Mouse (Mus musculus): ENCODE measurements at regions not wholly inside any gene's neighbourhood (a gene's known extent, or its start where the extent isn't known, plus 50 kb on each side); places are given as distances from the start of the nearest gene placed in this dataset.

DNA sequence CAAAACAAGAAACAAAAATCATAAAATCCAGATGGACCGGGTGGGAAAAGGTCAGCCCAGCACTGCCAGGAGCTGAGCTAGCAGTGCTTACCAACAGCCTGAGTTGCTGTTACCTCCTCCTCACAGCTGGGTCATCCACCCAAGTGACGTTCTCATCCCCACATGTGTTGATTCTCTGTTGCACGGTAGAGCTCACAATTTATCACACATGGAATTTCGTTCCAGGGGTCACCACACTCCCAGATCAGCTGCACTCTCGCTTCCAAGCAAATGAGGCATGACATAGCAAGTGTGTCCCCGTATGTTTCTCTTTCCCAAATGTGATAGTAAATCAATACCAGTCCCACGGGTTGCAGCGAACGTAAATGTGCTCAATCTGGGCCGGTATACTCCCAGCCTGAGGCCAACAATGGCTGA is 445.1 kb upstream of the Mctp2 start:
- Histone ChIP-seq H3K9ac (ENCODE audit: low read depth, low read length) (no peak overlapping the region), H3K4me1 (ENCODE audit: control insufficient read depth, insufficient read depth, low read length) (no peaks in the 10 kb centered on the region), H3K36me3 (ENCODE audit: control insufficient read depth, insufficient read depth, low read length) (no peaks in the 10 kb centered on the region), H3K27ac (ENCODE audit: low read depth, low read length) (no peak overlapping the region), H3K27me3 (ENCODE audit: control insufficient read depth, insufficient read depth, low read length) (no peaks in the 10 kb centered on the region), H3K4me2 (no peak overlapping the region), H3K9me3 (replicated peaks; ENCODE audit: control insufficient read depth, low read length) (no peaks in the 10 kb centered on the region), H3K4me3 (ENCODE audit: low read depth, low read length) (no peak overlapping the region)
- 71% methylated on average over 10 of the region's 10 CpGs for WGBS (ENCODE audit: insufficient replicate concordance)
- no peak for ATAC-seq (replicated peaks; ENCODE audit: insufficient number of reproducible peaks, low FRiP score, low TSS enrichment)

DNA sequence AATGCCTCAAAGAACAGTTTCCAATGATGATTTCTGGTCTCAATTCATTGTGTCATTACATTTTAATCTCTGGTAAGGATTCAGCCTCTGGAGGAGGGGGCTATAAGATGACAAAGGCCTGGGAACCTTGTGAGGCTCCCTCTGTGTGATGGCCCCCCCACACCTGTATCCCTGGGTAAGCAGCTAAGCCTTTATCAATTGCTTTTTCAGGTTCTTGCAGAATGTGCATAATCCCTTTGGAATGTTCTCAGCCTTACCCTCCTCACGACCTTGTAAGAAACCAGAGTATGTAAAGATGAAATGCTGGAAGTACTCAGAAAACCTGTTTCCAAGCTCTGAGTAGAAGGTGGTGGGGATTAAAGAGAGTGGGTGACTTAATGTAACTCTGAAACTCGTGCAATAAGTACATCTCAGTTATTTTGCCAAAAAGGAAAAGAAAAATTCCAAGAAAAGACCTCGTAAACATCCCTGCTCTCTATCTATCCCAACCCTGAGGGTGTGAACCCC is 446.7 kb upstream of the Mctp2 start:
- WGBS (ENCODE audit: insufficient replicate concordance): 38% methylated on average over 3 of the region's 3 CpGs
- no peak overlapping the region for H3K9ac ChIP-seq (ENCODE audit: low read depth, low read length)
- no peak for ATAC-seq (replicated peaks; ENCODE audit: insufficient number of reproducible peaks, low FRiP score, low TSS enrichment)

DNA sequence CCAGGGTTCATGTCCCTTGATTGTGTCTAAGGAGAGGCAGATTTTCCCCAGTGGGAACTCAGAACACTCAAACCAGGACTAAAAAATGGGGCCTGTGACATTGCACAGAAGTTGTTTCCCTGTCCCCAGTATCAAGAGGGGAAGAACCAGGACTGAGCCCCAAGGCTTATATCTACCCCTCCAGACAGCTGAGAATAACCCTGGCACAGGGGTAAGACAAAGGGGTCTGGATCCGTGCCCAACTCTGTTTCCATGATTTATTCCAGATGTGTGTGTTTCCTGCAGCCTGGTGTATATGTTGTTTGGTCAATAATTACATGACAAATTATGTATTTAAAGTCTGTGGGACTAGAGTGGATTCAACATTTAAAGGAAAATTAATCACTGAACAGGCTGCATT is 456.3 kb upstream of the Mctp2 start:
- 47% methylated on average over 1 of the region's 1 CpGs for WGBS (ENCODE audit: insufficient replicate concordance)
- no peaks in the 10 kb centered on the region for H3K36me3 ChIP-seq (ENCODE audit: control insufficient read depth, insufficient read depth, low read length)
- no peaks in the 10 kb centered on the region for H3K9me3 ChIP-seq (replicated peaks; ENCODE audit: control insufficient read depth, low read length)
- no peak overlapping the region for H3K4me2 ChIP-seq
- no peak overlapping the region for H3K9ac ChIP-seq (ENCODE audit: low read depth, low read length)
- ATAC-seq (replicated peaks; ENCODE audit: insufficient number of reproducible peaks, low FRiP score, low TSS enrichment): no peak; the same call in 1 of the 2 replicates
- no peaks in the 10 kb centered on the region for H3K27me3 ChIP-seq (ENCODE audit: control insufficient read depth, insufficient read depth, low read length)
- no peaks in the 10 kb centered on the region for H3K4me1 ChIP-seq (ENCODE audit: control insufficient read depth, insufficient read depth, low read length)
- H3K27ac ChIP-seq (ENCODE audit: low read depth, low read length): no peak overlapping the region
- no peak overlapping the region for H3K4me3 ChIP-seq (ENCODE audit: low read depth, low read length)

More for the DNA sequence above, 446.7 kb upstream of the Mctp2 start:
- no peak overlapping the region for H3K27ac ChIP-seq (ENCODE audit: low read depth, low read length)
- no peaks in the 10 kb centered on the region for H3K27me3 ChIP-seq (ENCODE audit: control insufficient read depth, insufficient read depth, low read length)
- H3K9me3 ChIP-seq (replicated peaks; ENCODE audit: control insufficient read depth, low read length): no peaks in the 10 kb centered on the region
- no peaks in the 10 kb centered on the region for H3K4me1 ChIP-seq (ENCODE audit: control insufficient read depth, insufficient read depth, low read length)
- H3K4me2 ChIP-seq: no peak overlapping the region
- no peak overlapping the region for H3K4me3 ChIP-seq (ENCODE audit: low read depth, low read length)
- H3K36me3 ChIP-seq (ENCODE audit: control insufficient read depth, insufficient read depth, low read length): no peaks in the 10 kb centered on the region

DNA sequence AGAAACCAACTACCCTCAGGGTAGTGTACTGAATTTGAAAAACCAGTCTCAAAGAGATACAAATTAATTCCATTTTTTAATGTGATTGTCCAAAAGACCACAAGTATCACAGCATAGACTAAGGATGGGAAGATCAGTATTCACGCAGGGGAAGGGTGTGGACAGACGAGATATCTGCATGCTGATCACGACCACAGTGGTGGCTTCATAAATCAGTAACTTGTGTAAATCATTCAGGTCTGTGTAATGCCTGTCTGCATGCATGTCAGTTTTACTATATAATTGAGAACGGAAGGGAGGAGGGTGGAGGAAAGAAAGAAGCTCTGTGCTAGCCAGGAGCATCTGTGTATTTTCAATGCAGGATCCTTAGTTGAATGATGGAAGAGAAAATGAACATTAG is 462.3 kb upstream of the Mctp2 start:
- no peaks in the 10 kb centered on the region for H3K9me3 ChIP-seq (replicated peaks; ENCODE audit: control insufficient read depth, low read length)
- no peak for ATAC-seq (replicated peaks; ENCODE audit: insufficient number of reproducible peaks, low FRiP score, low TSS enrichment)

DNA sequence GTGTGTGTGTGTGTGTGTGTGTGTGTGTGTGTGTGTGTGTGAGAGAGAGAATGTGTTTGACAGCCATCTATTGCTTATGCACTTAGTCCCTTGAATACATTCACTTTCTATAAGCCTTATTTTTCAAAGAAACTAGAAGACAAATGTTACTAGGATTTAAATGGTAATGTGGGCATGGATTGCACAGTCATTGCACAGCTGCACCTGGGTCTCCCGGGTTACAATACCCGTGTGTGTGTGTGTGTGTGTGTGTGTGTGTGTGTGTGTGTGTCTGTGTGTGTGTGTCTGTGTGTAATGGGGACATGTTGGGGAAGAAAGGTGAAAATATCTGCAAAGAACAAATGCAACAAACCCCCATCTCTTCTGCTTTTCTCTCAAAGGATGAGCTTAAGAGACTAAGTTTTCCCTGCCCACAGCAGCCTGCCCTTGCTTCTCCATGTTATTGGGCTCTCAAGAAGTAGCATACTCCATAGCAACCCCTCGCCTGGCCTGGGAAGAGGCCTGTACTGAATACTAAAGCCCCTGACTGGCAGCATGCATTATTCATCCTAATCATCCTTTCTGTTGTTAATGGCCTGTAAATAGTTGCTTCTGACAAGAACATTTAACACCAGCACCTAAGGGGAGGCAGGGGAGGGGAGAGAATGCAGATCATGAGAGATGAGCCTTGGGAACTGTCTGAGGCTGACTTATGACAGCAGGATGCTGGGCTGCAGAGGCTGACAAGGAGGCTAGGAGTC is 467.8 kb upstream of the Mctp2 start:
- Histone ChIP-seq H3K9me3 (replicated peaks; ENCODE audit: control insufficient read depth, low read length) (no peaks in the 10 kb centered on the region), H3K4me2 (no peak overlapping the region), H3K36me3 (ENCODE audit: control insufficient read depth, insufficient read depth, low read length) (no peaks in the 10 kb centered on the region), H3K27me3 (ENCODE audit: control insufficient read depth, insufficient read depth, low read length) (no peaks in the 10 kb centered on the region), H3K27ac (ENCODE audit: low read depth, low read length) (no peak overlapping the region), H3K4me3 (ENCODE audit: low read depth, low read length) (no peak overlapping the region), H3K4me1 (ENCODE audit: control insufficient read depth, insufficient read depth, low read length) (no peaks in the 10 kb centered on the region), H3K9ac (ENCODE audit: low read depth, low read length) (no peak overlapping the region)
- ATAC-seq (replicated peaks; ENCODE audit: insufficient number of reproducible peaks, low FRiP score, low TSS enrichment): no peak
- 66% methylated on average over 3 of the region's 3 CpGs for WGBS (ENCODE audit: insufficient replicate concordance)

More for the DNA sequence above, 462.3 kb upstream of the Mctp2 start:
- no peak overlapping the region for H3K4me2 ChIP-seq
- H3K4me1 ChIP-seq (ENCODE audit: control insufficient read depth, insufficient read depth, low read length): no peaks in the 10 kb centered on the region
- no peaks in the 10 kb centered on the region for H3K36me3 ChIP-seq (ENCODE audit: control insufficient read depth, insufficient read depth, low read length)
- no peak overlapping the region for H3K27ac ChIP-seq (ENCODE audit: low read depth, low read length)
- 75% methylated on average over 4 of the region's 4 CpGs for WGBS (ENCODE audit: insufficient replicate concordance)
- H3K27me3 ChIP-seq (ENCODE audit: control insufficient read depth, insufficient read depth, low read length): no peaks in the 10 kb centered on the region
- no peak overlapping the region for H3K9ac ChIP-seq (ENCODE audit: low read depth, low read length)
- H3K4me3 ChIP-seq (ENCODE audit: low read depth, low read length): no peak overlapping the region

DNA sequence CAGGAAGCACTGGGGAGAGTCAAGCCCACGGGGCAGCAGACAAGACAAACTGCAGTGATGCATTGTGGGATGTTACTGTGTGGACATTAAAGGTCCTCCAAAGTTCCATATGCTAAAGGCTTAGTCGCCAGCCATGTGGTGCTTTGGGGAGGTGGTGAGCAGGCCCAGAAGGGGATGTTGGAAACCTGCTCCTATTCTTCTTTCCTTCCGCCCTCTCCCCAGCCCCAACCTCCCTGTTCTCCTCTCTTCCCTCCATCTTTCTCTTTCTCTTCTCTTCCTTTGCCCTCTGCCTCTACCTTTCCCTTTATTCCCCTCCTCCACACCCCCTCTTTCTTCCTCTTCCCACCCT is 468.3 kb upstream of the Mctp2 start:
- H3K4me1 ChIP-seq (ENCODE audit: control insufficient read depth, insufficient read depth, low read length): no peaks in the 10 kb centered on the region

DNA sequence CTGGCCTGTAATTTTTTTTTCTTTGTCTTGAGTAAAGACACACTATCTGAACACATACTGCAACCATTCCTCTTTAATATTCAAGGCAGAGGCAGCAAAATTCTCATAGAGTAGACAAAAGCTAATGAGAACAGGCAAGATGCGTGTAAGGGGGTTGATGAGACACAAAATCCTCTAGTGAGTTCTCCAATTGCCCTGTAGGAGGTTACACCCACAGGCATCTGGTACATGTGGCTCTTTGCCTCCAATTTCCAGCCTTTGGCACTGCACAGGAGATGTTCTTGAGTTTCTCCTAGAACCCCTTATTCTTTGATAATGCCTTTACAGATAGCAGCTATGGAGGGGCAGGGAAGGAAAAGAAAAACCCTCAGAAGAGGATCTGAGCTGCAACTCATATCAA is 480.9 kb upstream of the Mctp2 start:
- H3K27ac ChIP-seq (ENCODE audit: low read depth, low read length): no peak overlapping the region
- no peak overlapping the region for H3K9ac ChIP-seq (ENCODE audit: low read depth, low read length)
- no peak overlapping the region for H3K4me3 ChIP-seq (ENCODE audit: low read depth, low read length)
- no peaks in the 10 kb centered on the region for H3K9me3 ChIP-seq (replicated peaks; ENCODE audit: control insufficient read depth, low read length)
- no peaks in the 10 kb centered on the region for H3K4me1 ChIP-seq (ENCODE audit: control insufficient read depth, insufficient read depth, low read length)
- no peak for ATAC-seq (replicated peaks; ENCODE audit: insufficient number of reproducible peaks, low FRiP score, low TSS enrichment)
- no peaks in the 10 kb centered on the region for H3K36me3 ChIP-seq (ENCODE audit: control insufficient read depth, insufficient read depth, low read length)
- H3K27me3 ChIP-seq (ENCODE audit: control insufficient read depth, insufficient read depth, low read length): no peaks in the 10 kb centered on the region
- WGBS (ENCODE audit: insufficient replicate concordance): 71% methylated on average over 1 of the region's 1 CpGs
- no peak overlapping the region for H3K4me2 ChIP-seq

More for the DNA sequence above, 468.3 kb upstream of the Mctp2 start:
- Histone ChIP-seq H3K27ac (ENCODE audit: low read depth, low read length) (no peak overlapping the region), H3K9ac (ENCODE audit: low read depth, low read length) (no peak overlapping the region), H3K27me3 (ENCODE audit: control insufficient read depth, insufficient read depth, low read length) (no peaks in the 10 kb centered on the region), H3K9me3 (replicated peaks; ENCODE audit: control insufficient read depth, low read length) (no peaks in the 10 kb centered on the region), H3K4me2 (no peak overlapping the region), H3K36me3 (ENCODE audit: control insufficient read depth, insufficient read depth, low read length) (no peaks in the 10 kb centered on the region), H3K4me3 (ENCODE audit: low read depth, low read length) (no peak overlapping the region)
- no peak for ATAC-seq (replicated peaks; ENCODE audit: insufficient number of reproducible peaks, low FRiP score, low TSS enrichment)
- WGBS (ENCODE audit: insufficient replicate concordance): 35% methylated on average over 3 of the region's 3 CpGs

DNA sequence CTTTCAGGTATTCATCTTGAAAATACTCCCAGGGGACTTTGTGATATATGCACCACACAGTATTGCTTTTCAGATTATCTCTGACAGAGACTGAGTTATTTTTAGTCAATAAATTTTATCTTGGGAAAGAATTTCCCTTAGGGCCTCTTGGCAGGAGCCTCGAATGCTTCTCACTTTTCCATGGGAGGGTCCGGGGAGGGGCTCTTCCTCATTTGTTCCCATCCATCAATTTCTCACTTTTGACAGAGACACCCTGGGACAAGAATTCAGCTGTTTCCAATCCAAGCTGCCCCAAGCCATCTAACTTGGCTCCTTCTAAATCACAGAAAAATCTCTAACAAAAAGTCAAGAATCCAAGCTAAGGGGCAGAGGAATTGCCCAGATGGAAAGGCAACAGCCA is 481.9 kb upstream of the Mctp2 start:
- no peaks in the 10 kb centered on the region for H3K27me3 ChIP-seq (ENCODE audit: control insufficient read depth, insufficient read depth, low read length)
- H3K4me2 ChIP-seq: no peak overlapping the region
- no peaks in the 10 kb centered on the region for H3K4me1 ChIP-seq (ENCODE audit: control insufficient read depth, insufficient read depth, low read length)
- H3K4me3 ChIP-seq (ENCODE audit: low read depth, low read length): no peak overlapping the region
- no peaks in the 10 kb centered on the region for H3K36me3 ChIP-seq (ENCODE audit: control insufficient read depth, insufficient read depth, low read length)
- no peak overlapping the region for H3K27ac ChIP-seq (ENCODE audit: low read depth, low read length)
- WGBS (ENCODE audit: insufficient replicate concordance): 21% methylated on average over 2 of the region's 2 CpGs
- H3K9me3 ChIP-seq (replicated peaks; ENCODE audit: control insufficient read depth, low read length): no peaks in the 10 kb centered on the region
- H3K9ac ChIP-seq (ENCODE audit: low read depth, low read length): no peak overlapping the region
- no peak for ATAC-seq (replicated peaks; ENCODE audit: insufficient number of reproducible peaks, low FRiP score, low TSS enrichment)

DNA sequence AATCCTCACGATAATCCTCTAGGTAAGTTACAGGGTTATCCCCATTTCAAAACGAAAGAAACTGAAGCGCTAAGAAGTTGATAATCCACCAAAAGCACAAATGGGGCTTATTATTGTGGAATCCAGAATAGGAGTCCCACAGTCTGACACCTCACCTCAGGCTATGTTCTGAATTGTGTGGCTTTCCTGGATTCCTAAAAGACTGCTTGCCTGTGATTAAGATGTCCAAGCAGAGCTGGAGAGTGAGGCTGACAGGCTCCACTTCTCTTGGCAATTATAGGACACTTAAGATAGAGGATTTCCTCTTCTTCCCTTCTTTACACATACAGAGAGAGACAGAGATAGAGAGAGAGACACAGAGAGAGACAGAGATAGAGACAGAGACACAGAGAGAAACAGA is 515.7 kb upstream of the Mctp2 start:
- no peak overlapping the region for H3K27ac ChIP-seq (ENCODE audit: low read depth, low read length)
- ATAC-seq (replicated peaks; ENCODE audit: insufficient number of reproducible peaks, low FRiP score, low TSS enrichment): no peak
- WGBS (ENCODE audit: insufficient replicate concordance): 70% methylated on average over 3 of the region's 3 CpGs
- H3K9me3 ChIP-seq (replicated peaks; ENCODE audit: control insufficient read depth, low read length): no peaks in the 10 kb centered on the region
- H3K4me3 ChIP-seq (ENCODE audit: low read depth, low read length): no peak overlapping the region
- no peaks in the 10 kb centered on the region for H3K4me1 ChIP-seq (ENCODE audit: control insufficient read depth, insufficient read depth, low read length)
- no peak overlapping the region for H3K9ac ChIP-seq (ENCODE audit: low read depth, low read length)
- no peaks in the 10 kb centered on the region for H3K27me3 ChIP-seq (ENCODE audit: control insufficient read depth, insufficient read depth, low read length)
- H3K36me3 ChIP-seq (ENCODE audit: control insufficient read depth, insufficient read depth, low read length): no peaks in the 10 kb centered on the region
- H3K4me2 ChIP-seq: no peak overlapping the region
